Mouse (Mus musculus) thymus, adult 2 months (tissue): ENCODE data around the gene Ube2e1. TPM values are rescaled to one million over a fixed set of nuclear protein-coding genes. Genes with fewer than 3 reads are reported as not detected.

Experiments used
- DNase-seq: peaks from one replicate; pipeline ENCODE4 v3.0.0; 2021
- H3K27ac ChIP-seq: fragments of 200-500 bp; 2 replicates; pipeline ENCODE4 v1.5.1; 2012; ENCODE audit warnings: low read length, control low read depth; ENCODE audit not compliant: control insufficient read depth, insufficient read depth
- H3K27me3 ChIP-seq: fragments of 200-500 bp; 2 replicates; pipeline ENCODE4 v1.6.1; 2012; ENCODE audit warnings: mild to moderate bottlenecking, low read length, moderate library complexity, mixed read lengths; ENCODE audit not compliant: control insufficient read depth, insufficient read depth
- H3K36me3 ChIP-seq: fragments of 200-500 bp; 2 replicates; pipeline ENCODE4 v1.6.1; 2012; ENCODE audit warnings: mild to moderate bottlenecking, low read length, moderate library complexity; ENCODE audit not compliant: control insufficient read depth, insufficient read depth
- H3K4me1 ChIP-seq: fragments of 200-500 bp; replicated peaks from 2 replicates; pipeline ENCODE4 v1.6.1; 2012; ENCODE audit warnings: low read length; ENCODE audit not compliant: control insufficient read depth, insufficient read depth
- H3K4me3 ChIP-seq: fragments of 200-500 bp; 2 replicates; pipeline ENCODE4 v1.5.1; 2012; ENCODE audit warnings: mild to moderate bottlenecking, low read length, control low read depth, moderate library complexity; ENCODE audit not compliant: control insufficient read depth, insufficient read depth
- CTCF ChIP-seq: fragments of 200-500 bp; IDR thresholded peaks from 2 replicates; pipeline ENCODE4 v1.5.1; 2012; ENCODE audit warnings: mild to moderate bottlenecking, control low read depth, low read length, moderate library complexity, borderline replicate concordance; ENCODE audit not compliant: control insufficient read depth, poor library complexity, insufficient read depth; ENCODE audit errors: extremely low read depth
- POLR2A ChIP-seq: fragments of 200-500 bp; IDR thresholded peaks from 2 replicates; pipeline ENCODE4 v1.6.1; 2012; ENCODE audit warnings: mild to moderate bottlenecking, low read length, control low read depth, moderate library complexity; ENCODE audit not compliant: control insufficient read depth, poor library complexity, insufficient read depth; ENCODE audit errors: extremely low read depth
- WGBS: fragments of 180-500 bp; shearing (Covaris S2); methylation state at CpG from one replicate; pipeline ENCODE4 v1.1.7; 2018; 5-methylcytosine and 5-hydroxymethylcytosine counted together
- polyA plus RNA-seq: library from polyadenylated mRNA; depleted of rRNA; stranded (reverse); fragments of >200 nt; gene quantifications from 2 replicates; pipeline ENCODE4 v1.2.3, GENCODE M21; 2012

Gene Ube2e1
- polyA plus RNA-seq, 1 experiment = 52.5 TPM

DNA sequence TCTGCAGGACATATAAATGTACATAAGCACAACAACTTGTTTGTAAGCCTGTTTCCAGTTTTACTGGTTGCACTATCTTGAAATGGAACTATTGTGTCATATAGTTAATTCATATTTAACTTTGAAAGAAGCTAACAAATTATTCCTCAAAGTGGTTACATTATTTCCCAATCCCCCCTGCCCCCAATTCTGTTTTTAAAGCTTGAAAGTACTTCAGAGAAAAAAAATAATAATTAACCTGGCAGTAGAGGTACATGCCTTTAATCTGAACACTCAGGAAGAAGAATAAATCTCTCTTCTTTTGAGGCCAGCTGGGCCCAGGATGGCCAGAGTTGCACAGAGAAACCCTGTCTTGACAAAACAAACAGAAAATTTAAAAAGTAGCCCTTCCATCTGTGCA is 37.4 kb upstream of the Ube2e1 start:
- H3K27me3 ChIP-seq = no peaks in the 10 kb centered on the region
- DNase-seq = no peak
- no peak overlapping the region for H3K27ac ChIP-seq

DNA sequence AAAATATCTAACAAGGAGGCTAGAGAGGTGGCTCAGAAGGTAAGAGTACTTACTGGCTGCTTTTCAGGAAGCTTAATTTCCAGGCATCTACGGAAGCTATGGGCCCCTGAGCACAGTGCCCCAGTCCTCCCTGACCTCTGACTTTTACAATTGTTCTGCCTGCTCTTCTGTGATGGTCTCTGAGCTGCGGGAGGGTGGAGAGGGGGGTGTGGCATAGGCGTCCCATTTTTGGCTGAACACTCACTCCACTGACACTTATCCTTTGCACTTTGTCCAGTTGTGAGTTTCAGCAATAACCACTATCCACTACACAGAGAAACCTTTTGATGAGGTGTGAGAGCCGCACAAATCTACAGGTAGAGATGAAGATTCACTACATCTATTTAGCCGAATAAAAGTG is 35.4 kb upstream of the Ube2e1 start:
- Histone ChIP-seq H3K36me3 (no peaks in the 10 kb centered on the region), H3K4me3 (no peak overlapping the region), H3K27me3 (no peaks in the 10 kb centered on the region), H3K4me1 (no peaks in the 10 kb centered on the region), H3K27ac (no peak overlapping the region)
- 81% methylated on average over 5 of the region's 5 CpGs for WGBS
- TF ChIP-seq CTCF (no peak), POLR2A (no peak)
- DNase-seq = no peak

More for the DNA sequence above, 37.4 kb upstream of the Ube2e1 start:
- no peaks in the 10 kb centered on the region for H3K4me1 ChIP-seq
- no peak overlapping the region for H3K4me3 ChIP-seq
- TF ChIP-seq POLR2A (no peak), CTCF (no peak)
- H3K36me3 ChIP-seq = no peaks in the 10 kb centered on the region

GRCm38 (mm10) chr14:18364321-18364720 is 32.7 kb upstream of the Ube2e1 start:
- DNase-seq = no peak
- H3K4me1 ChIP-seq = no peaks in the 10 kb centered on the region
- no peaks in the 10 kb centered on the region for H3K27me3 ChIP-seq
- no peak for TF ChIP-seq POLR2A
- TF ChIP-seq CTCF = no peak
- 56% methylated on average over 3 of the region's 3 CpGs for WGBS
- H3K4me3 ChIP-seq = no peak overlapping the region
- no peaks in the 10 kb centered on the region for H3K36me3 ChIP-seq
- no peak overlapping the region for H3K27ac ChIP-seq

GRCm38 (mm10) chr14:18356442-18356841 is 24.8 kb upstream of the Ube2e1 start:
- no peak for DNase-seq
- H3K4me3 ChIP-seq = no peak overlapping the region
- no peaks in the 10 kb centered on the region for H3K27me3 ChIP-seq
- H3K4me1 ChIP-seq = peaks cover 9% of the 10 kb centered on the region
- no peaks in the 10 kb centered on the region for H3K36me3 ChIP-seq
- WGBS = 86% methylated on average over 2 of the region's 2 CpGs
- no peak for TF ChIP-seq CTCF
- TF ChIP-seq POLR2A = no peak
- H3K27ac ChIP-seq = no peak overlapping the region

DNA sequence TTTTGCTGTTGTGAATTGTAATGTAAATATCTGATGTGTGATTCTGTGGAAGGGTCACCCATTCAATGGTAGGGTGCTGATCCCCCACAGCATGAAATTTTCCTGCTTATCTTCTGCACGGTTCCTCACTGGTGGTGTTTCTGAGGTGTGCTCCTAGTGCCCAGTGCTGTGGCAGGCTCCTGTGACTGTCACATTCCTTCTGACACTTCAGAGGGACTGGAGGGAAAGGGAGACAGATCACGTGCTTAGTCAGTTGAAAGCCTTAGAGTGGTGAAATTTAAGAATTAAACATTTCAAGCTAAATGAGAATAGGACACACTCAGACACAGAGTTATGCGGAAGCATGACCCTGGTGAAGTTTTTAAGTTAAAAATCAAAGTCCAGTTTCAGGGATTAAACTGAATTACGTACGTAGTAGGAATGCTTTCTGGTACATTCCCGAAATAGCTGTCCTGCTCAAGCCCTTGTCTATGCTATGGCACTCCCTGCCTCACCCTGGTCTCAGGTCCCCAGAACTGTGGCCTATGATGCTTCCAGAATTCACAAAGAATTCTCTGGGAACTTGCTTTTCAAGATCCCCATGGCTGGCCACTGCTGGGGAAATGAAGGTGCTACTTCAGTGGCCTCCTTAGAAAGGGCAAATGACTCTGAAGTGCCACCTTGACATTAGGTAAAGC is 24.0 kb upstream of the Ube2e1 start:
- Histone ChIP-seq H3K27me3 (no peaks in the 10 kb centered on the region), H3K36me3 (no peaks in the 10 kb centered on the region), H3K4me1 (peaks cover 14% of the 10 kb centered on the region), H3K27ac (no peak overlapping the region), H3K4me3 (no peak overlapping the region)
- TF ChIP-seq POLR2A = no peak
- TF ChIP-seq CTCF = no peak
- DNase-seq = no peak
- 91% methylated on average over 6 of the region's 6 CpGs for WGBS

DNA sequence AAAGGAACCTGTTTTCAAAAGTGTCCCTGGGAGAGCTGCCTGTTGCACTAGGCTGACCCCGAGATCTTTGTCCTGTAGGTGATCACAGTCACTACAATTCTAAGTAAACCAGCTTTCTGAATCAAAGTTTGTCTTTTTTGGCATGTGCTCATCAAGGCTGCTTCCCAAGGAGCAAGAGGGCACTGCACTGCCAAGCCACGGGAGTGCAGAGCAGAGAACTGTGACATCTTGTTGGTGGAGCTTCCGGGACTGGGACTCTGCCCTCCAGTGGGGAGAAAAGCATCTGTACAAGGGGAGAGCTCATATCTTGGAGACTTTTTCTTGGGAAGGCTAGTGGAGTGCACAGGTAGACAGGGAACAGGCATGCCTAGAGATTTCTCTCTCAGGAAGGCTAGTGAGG is 21.9 kb upstream of the Ube2e1 start:
- no peak overlapping the region for H3K27ac ChIP-seq
- TF ChIP-seq CTCF (no peak), POLR2A (no peak)
- no peak overlapping the region for H3K4me3 ChIP-seq
- no peaks in the 10 kb centered on the region for H3K36me3 ChIP-seq
- no peak for DNase-seq
- H3K27me3 ChIP-seq = no peaks in the 10 kb centered on the region
- WGBS = 88% methylated on average over 3 of the region's 3 CpGs
- H3K4me1 ChIP-seq = peaks cover 26% of the 10 kb centered on the region

- H3K4me3 ChIP-seq = no peak overlapping the region
- DNase-seq = no peak
- peaks cover 26% of the 10 kb centered on the region for H3K4me1 ChIP-seq
- no peaks in the 10 kb centered on the region for H3K27me3 ChIP-seq
- WGBS = 83% methylated on average over 3 of the region's 3 CpGs
- no peaks in the 10 kb centered on the region for H3K36me3 ChIP-seq
- TF ChIP-seq POLR2A (no peak), CTCF (no peak)
- no peak overlapping the region for H3K27ac ChIP-seq
These were observed 21.3 kb upstream of the Ube2e1 start for GRCm38 (mm10) chr14:18352934-18353333.
